Mouse (Mus musculus): ENCODE results near the gene Trib2.

The Trib2 gene

GRCm38 (mm10) chr12:15814249-15815081 is 2.3 kb downstream of the Trib2 start:
- no peak for DNase-seq (ENCODE audit: low read depth, low spot score)

DNA sequence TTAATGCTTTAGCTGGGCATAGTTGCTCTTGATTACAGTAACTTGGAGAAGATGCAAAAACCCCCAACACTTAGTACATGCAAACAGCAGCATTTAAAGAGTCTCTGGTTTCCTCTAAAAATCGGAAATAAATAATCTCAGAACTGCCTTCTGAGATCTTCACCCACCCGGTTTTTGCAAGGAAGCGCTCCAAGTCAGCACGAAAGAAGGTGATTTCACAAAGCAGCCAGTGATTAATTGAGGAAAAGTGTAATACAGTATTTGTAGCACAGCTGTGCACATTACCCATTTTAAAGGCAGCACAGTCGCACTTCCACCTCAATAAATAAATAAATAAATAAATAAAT is 2.9 kb downstream of the Trib2 start:
- no peak for DNase-seq (ENCODE audit: low read depth, low spot score)

- no peak for DNase-seq (ENCODE audit: low read depth, low spot score)
Measured at GRCm38 (mm10) chr12:15813133-15813818, 3.4 kb downstream of the Trib2 start.

DNA sequence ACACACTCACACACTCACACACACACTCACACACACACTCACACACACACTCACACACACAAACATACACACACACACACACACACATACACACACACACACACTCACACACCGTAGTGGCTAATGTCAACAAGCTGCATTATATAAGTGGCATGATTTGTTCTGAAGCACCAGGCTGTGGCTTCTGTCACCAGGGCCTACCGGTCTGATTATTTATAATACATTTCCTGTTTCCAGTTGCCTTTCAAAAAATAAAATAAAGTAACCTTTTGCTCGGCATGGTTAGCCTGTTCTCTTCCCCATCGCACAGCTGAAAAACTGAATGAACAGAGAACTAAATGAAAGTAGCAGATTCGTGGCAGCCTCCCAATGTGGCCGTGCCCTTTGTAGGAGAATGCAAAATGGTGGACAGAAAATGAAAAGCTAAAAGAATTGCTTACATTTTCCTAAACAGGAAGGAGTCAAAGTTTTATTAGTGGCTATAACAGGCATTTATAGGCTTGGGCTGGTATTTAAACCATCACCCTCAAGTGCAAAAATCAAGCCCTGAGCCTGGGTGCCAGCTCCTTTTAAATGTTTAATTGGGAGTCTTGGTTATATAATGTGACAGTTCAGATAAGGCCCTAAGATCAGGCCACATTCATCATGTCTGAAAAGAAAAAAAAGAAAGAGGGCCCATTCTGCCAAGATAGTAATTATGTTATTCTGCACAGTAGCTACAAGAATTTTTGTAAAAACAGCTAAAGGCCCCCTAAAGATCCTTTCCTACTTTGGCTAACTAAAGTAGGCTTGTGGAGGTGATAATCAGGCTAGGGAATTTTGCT is 4.4 kb downstream of the Trib2 start:
- no peak for DNase-seq (ENCODE audit: low read depth, low spot score)

DNA sequence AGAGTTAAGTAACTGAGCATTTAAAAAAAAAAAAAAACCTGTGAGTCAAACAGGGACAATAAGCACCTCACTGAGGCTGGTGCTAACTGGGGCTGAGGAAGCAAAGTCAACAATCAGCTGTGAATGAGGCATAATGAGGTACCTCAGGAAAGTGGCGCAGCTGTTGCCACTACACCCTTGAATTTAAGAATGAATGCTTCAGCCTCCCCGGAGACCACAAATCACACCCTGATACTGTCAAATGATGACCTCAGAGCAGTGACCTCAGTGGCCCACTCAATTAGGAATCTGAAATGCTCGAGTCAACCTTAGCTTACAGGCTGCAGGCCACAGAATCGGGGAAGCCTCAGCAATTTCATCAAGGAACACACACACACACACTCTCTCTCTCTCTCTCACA is 5.0 kb downstream of the Trib2 start:
- DNase-seq (ENCODE audit: low read depth, low spot score), result no peak

GRCm38 (mm10) chr12:15810926-15811325 is 5.8 kb downstream of the Trib2 start:
- no peak for DNase-seq (ENCODE audit: low read depth, low spot score)

DNA sequence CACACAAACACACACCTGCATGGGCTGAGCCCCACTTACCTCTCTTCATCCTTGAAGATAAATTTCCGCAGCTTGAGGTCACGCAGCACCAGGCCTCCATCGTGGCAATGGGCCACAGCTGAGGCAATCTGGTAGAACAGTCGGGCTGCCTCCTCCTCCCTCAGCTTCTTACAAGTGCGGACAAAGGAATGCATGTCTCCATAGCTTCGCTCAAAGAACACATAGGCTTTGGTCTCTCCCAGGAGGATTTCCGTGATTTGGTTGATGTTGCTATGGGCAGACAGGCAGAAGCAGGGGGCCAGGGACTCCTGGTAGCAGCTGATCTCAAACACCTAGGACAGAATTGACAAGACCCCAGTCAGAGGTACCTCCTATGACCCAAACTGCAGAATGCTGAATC is 7.1 kb downstream of the Trib2 start:
- DNase-seq (ENCODE audit: low read depth, low spot score), result no peak

DNA sequence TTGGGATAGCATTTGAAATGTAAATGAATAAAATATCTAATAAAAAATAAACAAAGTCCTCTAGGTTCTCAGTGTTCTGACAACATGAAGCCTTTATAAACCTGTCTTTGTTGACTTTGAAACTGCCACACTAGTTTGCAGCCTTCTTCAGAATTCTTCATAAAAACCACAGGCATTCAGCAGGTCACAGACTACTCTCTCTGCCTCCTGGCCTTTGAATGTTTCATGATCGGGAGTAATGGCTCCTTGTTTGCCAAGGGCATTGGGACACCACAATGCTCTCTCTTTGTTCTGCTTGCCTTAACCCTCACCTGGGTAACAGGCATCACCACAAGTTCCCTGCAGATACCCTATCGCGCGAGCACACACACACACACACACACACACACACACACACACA is 7.5 kb downstream of the Trib2 start:
- DNase-seq (ENCODE audit: low read depth, low spot score), result no peak

DNA sequence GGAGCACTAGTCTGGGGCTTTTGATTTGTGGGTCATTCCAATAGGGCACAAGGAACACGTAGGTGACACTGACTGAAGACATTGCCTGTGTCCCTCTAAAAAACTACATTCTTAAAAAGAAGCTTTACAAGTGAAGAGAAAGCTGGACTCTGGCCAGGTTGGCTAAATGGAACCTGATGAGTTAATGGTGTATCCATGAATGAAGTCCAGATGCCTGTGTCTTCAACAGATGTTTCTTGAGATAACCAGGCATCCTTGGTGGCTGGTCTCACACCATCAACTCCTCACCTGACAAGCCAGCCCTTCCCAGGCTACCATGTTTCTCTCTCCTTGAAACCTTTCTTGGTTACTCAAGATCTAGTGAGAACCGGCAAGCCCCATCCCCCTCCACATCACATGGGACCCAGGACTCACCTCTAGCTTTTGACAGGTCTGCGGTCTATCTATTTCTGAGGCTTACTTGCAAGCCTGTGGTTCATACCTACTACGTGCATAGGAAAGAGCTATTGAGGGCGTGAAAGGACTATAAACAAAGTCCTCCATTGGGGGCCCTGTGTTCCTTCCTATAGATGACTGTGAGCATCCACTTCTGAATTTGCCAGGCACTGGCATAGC is 8.4 kb downstream of the Trib2 start:
- DNase-seq (ENCODE audit: low read depth, low spot score), result no peak

- DNase-seq (ENCODE audit: low read depth, low spot score), result no peak
Measured at GRCm38 (mm10) chr12:15804931-15805331, 11.8 kb downstream of the Trib2 start.

DNA sequence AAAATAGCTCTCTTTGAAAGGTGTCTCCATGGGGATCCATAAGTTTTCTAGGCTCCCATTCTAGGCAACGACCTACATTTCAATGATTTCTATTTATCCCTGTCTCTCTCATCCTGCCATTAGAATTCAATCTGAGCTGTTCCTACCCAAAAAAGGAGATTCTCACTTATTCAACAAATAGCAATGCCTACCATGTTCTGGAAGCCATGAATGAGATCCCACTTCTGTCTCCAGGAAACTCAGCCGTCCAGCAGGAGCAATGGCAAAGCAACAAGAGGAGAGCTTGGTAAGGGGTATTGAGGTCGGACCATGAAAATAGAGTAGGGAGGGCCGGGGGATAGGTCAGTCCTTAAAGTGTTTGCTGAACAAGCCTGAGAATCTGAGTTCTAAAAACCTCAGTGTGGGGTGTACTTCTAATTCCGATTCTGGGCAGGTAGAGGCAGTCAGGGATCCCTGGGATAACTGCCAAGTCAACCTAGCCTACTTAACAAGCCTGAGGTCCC is 12.7 kb downstream of the Trib2 start:
- DNase-seq (ENCODE audit: low read depth, low spot score), result no peak

GRCm38 (mm10) chr12:15801571-15801930 is 15.2 kb downstream of the Trib2 start:
- DNase-seq (ENCODE audit: low read depth, low spot score), result no peak

- DNase-seq (ENCODE audit: low read depth, low spot score), result no peak
Measured at GRCm38 (mm10) chr12:15800914-15801570, 15.7 kb downstream of the Trib2 start.

DNA sequence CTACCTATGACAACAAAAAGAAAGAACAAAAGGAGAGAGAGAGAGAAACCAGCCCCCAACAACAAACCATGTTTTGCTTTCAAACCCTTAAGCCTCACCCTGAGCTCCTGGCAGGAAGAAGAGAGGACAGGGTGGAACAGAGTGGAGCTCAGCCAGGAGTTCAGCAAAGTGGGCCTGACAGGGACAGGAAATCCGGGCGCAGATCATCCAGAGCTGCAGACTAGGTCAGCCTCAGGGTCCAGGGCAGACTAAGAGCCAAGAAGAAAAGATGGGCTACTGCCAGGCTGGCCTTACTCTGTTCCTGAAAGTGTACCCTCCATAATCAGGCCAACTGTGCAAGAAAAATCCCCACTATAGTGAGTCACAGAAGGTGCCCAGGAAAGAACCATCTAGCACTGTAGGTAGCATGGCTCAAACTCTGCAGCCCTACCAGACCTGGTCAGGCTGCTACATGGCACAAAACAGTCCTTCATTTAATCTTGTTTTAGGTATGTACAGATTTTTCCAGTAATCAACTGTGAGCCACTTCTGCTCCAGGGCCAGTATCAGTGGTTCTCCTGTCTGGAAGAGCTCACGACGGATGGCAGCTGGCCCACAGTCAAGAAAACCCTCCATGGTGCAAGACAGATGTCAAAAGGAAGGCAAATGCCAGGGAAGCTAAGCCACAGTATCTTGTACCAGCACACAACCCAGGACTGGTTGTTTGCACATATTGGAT is 16.4 kb downstream of the Trib2 start:
- DNase-seq (ENCODE audit: low read depth, low spot score), result no peak

DNA sequence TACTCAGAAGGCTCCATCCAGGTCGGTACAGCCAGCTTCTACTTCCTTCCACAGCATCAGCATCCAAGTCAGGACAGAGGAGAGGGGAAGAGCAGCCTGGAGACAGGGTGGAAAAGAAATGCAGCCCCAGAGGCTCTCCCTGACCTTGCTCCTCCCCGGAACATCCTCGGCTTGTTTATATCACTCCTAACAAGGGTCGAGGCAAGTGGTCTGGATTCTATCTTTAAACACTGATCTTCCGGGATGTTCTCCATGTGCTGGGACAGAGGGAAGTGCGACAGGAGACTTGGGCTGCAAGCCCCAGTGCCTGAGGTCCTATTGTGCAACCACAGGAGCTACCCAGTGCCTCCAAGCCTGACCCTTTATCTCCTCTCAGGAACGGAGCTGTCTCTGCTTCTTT is 18.7 kb downstream of the Trib2 start:
- DNase-seq (ENCODE audit: low read depth, low spot score), result no peak

- DNase-seq (ENCODE audit: low read depth, low spot score), result no peak
Measured at GRCm38 (mm10) chr12:15795886-15796285, 20.8 kb downstream of the Trib2 start.

- DNase-seq (ENCODE audit: low read depth, low spot score), result no peak
Measured at GRCm38 (mm10) chr12:15793336-15793735, 23.4 kb downstream of the Trib2 start.

DNA sequence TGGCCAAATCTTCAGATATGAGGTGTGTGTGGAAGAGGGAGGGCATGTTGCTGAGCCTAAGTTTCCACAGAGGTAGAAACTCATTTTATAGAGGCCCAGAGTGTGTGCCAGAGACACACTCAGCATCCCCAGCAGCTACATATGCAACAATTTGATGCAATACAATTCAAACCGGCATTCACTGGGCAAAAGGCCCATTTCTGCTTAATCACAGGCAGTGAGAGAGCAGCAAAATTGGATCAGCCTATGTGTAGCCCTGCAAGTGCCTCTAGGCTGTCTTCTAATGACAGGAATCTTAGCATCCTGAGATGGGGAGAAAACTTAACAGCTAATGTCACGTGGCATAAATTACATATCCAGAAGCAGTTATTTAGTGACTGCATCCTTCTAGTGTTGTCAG is 26.5 kb downstream of the Trib2 start:
- DNase-seq (ENCODE audit: low read depth, low spot score), result no peak

DNA sequence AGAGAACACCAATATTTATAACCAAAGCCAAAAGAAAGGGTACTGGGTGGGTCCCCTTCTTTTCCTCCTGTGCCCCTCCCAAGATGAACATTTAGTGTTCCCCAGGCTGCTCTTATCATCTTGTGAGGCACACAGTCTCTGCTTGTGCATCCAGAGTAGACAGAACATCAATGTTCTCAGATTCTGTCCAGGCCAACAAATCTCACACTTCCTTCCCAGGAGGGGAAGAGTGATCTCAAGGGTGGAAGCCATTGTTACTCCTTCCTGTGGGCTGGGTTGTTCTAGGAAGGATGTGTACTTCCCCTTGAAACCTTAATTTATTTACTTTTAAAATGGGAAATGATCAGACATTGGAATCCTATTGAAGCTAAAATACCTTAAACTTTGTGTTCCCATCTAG is 39.7 kb downstream of the Trib2 start:
- DNase-seq (ENCODE audit: low read depth, low spot score), result no peak

DNA sequence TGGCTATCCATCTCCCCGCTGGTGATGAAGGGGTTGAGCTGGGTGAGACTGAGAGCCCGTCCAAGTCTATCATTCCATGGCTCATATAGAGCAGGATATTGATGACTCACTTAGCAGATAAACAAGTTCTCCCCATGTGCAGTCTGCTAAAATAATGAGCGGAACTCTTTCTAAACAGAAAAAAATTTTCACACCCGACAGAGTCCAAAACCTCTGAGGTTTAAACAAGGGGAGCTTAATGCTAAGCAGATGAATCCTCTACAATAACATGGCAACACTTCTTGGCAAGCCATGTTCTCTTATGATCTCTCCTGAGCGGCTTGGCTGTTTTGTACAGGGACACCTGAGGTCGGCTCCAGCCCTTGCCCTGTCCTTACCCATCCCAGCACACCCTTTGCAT is 45.0 kb downstream of the Trib2 start:
- DNase-seq (ENCODE audit: low read depth, low spot score), result no peak

DNA sequence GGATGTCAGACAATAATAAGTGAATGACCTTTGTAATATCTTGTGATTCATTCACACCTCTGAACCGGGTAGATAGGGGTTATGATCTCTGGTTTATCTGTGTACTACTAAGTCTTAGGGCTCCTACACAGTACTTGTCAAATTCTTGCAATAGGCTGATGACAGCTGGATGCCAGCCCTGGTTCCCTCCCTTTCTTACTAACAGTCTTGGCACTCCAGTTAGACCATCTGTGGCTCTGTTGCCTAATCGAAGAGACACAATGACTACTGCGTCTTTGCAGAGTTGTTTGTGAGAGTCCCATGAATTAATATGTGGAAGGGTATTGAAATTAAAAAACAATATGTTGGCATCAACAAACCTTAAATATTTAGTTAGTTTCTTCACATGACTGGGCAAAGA is 48.2 kb downstream of the Trib2 start:
- peak; percentile 38 for DNase-seq (ENCODE audit: low read depth, low spot score)

Data from skeletal muscle tissue, adult 2 months (tissue).